Mouse (Mus musculus) kidney, embryonic 14.5 days (tissue): Measurements from ENCODE around the gene Pdlim7. TPM values are rescaled to one million over a fixed set of nuclear protein-coding genes. Genes with fewer than 3 reads are reported as not detected.

Experiments used
- ATAC-seq: fragments of 200-750 bp; cut with Nextera tagmentation; 2 replicates; pipeline ENCODE4 v1.8.0; 2017; ENCODE audit warnings: moderate number of reproducible peaks, mild to moderate bottlenecking, moderate TSS enrichment, moderate library complexity; ENCODE audit not compliant: low FRiP score, low TSS enrichment
- H3K27ac ChIP-seq: fragments of 300-500 bp; sonication (generic); 2 replicates; pipeline ENCODE4 v1.5.1; 2014; ENCODE audit warnings: low read depth, mild to moderate bottlenecking, low read length, moderate library complexity, mixed read lengths
- H3K27me3 ChIP-seq: fragments of 300-500 bp; sonication (generic); 2 replicates; pipeline ENCODE4 v1.6.1; 2014; ENCODE audit warnings: mild to moderate bottlenecking, low read length; ENCODE audit not compliant: control insufficient read depth, insufficient read depth
- H3K36me3 ChIP-seq: fragments of 300-500 bp; sonication (generic); 2 replicates; pipeline ENCODE4 v1.6.1; 2014; ENCODE audit warnings: low read length, mixed read lengths; ENCODE audit not compliant: control insufficient read depth, insufficient read depth
- H3K4me1 ChIP-seq: fragments of 300-500 bp; sonication (generic); 2 replicates; pipeline ENCODE4 v1.6.1; 2014; ENCODE audit warnings: low read length, mixed read lengths; ENCODE audit not compliant: control insufficient read depth, insufficient read depth
- H3K4me2 ChIP-seq: fragments of 300-500 bp; sonication (generic); replicated peaks from 2 replicates; pipeline ENCODE4 v1.6.1; 2014; ENCODE audit warnings: low read depth, mild to moderate bottlenecking, low read length
- H3K4me3 ChIP-seq: fragments of 300-500 bp; sonication (generic); 2 replicates; pipeline ENCODE4 v1.5.1; 2014; ENCODE audit warnings: mild to moderate bottlenecking, low read length
- H3K9ac ChIP-seq: fragments of 300-500 bp; sonication (generic); 2 replicates; pipeline ENCODE4 v1.6.1; 2014; ENCODE audit warnings: low read depth, mild to moderate bottlenecking, low read length, moderate library complexity
- H3K9me3 ChIP-seq: fragments of 300-500 bp; sonication (generic); 2 replicates; pipeline ENCODE4 v1.6.1; 2016; ENCODE audit warnings: low read length; ENCODE audit not compliant: control insufficient read depth
- WGBS: fragments of 180-500 bp; shearing (Covaris S2); extraction: QIAGEN DNeasy Blood & Tissue Kit; methylation state at CpG from one replicate; pipeline ENCODE4 v1.1.7; 2014; 5-methylcytosine and 5-hydroxymethylcytosine counted together
- polyA plus RNA-seq: library from polyadenylated mRNA; unstranded; fragments of >200 nt; fragmentation: Nextera tagmentation; extraction: Ambion mirVana; gene quantifications from 2 replicates; pipeline ENCODE4 v1.2.1, GENCODE M21; 2014

The Pdlim7 gene
- polyA plus RNA-seq, 1 experiment from 2014 or later, result 141 TPM

- H3K9me3 ChIP-seq, result no peaks in the 10 kb centered on the region
- H3K4me1 ChIP-seq, result peaks cover 26% of the 10 kb centered on the region
- no peak overlapping the region for H3K9ac ChIP-seq
- H3K36me3 ChIP-seq, result peaks cover 38% of the 10 kb centered on the region
- no peaks in the 10 kb centered on the region; the same call in 1 of the 2 replicates for H3K27me3 ChIP-seq
- H3K4me2 ChIP-seq, result peak overlapping the region; percentile 93
- no peak for ATAC-seq
- 39% methylated on average over 5 of the region's 5 CpGs for WGBS
- H3K27ac ChIP-seq, result peak overlapping the region; percentile 84; the same call in 1 of the 2 replicates
- H3K4me3 ChIP-seq, result peak overlapping the region; percentile 58; the same call in 1 of the 2 replicates
Observed at GRCm38 (mm10) chr13:55511492-55511861, 2.0 kb downstream of the Pdlim7 start.

GRCm38 (mm10) chr13:55510668-55511491 is 2.6 kb downstream of the Pdlim7 start:
- Histone ChIP-seq H3K4me2 (peak overlapping the region; percentile 93), H3K9me3 (no peaks in the 10 kb centered on the region), H3K36me3 (peaks cover 44% of the 10 kb centered on the region), H3K27ac (peak overlapping the region; percentile 84; the same call in 1 of the 2 replicates), H3K9ac (no peak overlapping the region; the same call in 1 of the 2 replicates), H3K4me3 (peak overlapping the region; percentile 58), H3K27me3 (no peaks in the 10 kb centered on the region; the same call in 1 of the 2 replicates), H3K4me1 (peaks cover 26% of the 10 kb centered on the region)
- ATAC-seq, result peak; percentile 68
- WGBS, result 15% methylated on average over 6 of the region's 6 CpGs

- no peaks in the 10 kb centered on the region; the same call in 1 of the 2 replicates for H3K27me3 ChIP-seq
Observed at GRCm38 (mm10) chr13:55510332-55510667, 3.2 kb downstream of the Pdlim7 start.

GRCm38 (mm10) chr13:55508531-55508930 is 4.9 kb downstream of the Pdlim7 start:
- no peaks in the 10 kb centered on the region for H3K9me3 ChIP-seq
- peaks cover 26% of the 10 kb centered on the region for H3K4me1 ChIP-seq
- WGBS, result 97% methylated on average over 10 of the region's 10 CpGs
- no peak overlapping the region for H3K27ac ChIP-seq
- no peaks in the 10 kb centered on the region for H3K27me3 ChIP-seq
- ATAC-seq, result no peak
- H3K9ac ChIP-seq, result no peak overlapping the region
- no peak overlapping the region for H3K4me3 ChIP-seq
- H3K36me3 ChIP-seq, result peaks cover 68% of the 10 kb centered on the region
- no peak overlapping the region for H3K4me2 ChIP-seq

More at GRCm38 (mm10) chr13:55510332-55510667, 3.2 kb downstream of the Pdlim7 start:
- ATAC-seq, result peak; percentile 2; the same call in 1 of the 2 replicates
- Histone ChIP-seq H3K36me3 (peaks cover 50% of the 10 kb centered on the region), H3K4me2 (no peak overlapping the region; the same call in 1 of the 2 replicates), H3K4me1 (peaks cover 26% of the 10 kb centered on the region), H3K9ac (no peak overlapping the region), H3K27ac (0 out of 2 replicates have a peak overlapping the region, but pooled peaks have one; percentile 51), H3K4me3 (no peak overlapping the region), H3K9me3 (no peaks in the 10 kb centered on the region)
- WGBS, result 31% methylated on average over 3 of the region's 3 CpGs

GRCm38 (mm10) chr13:55507877-55508276 is 5.6 kb downstream of the Pdlim7 start:
- no peak overlapping the region for H3K27ac ChIP-seq
- WGBS, result 60% methylated on average over 11 of the region's 11 CpGs

GRCm38 (mm10) chr13:55506697-55507096 is 6.8 kb downstream of the Pdlim7 start:
- WGBS, result 96% methylated on average over 10 of the region's 10 CpGs
- no peak overlapping the region for H3K9ac ChIP-seq

More at GRCm38 (mm10) chr13:55507877-55508276, 5.6 kb downstream of the Pdlim7 start:
- ATAC-seq, result no peak
- Histone ChIP-seq H3K4me3 (no peak overlapping the region), H3K4me2 (no peak overlapping the region), H3K27me3 (no peaks in the 10 kb centered on the region), H3K9ac (no peak overlapping the region), H3K4me1 (peaks cover 26% of the 10 kb centered on the region), H3K9me3 (no peaks in the 10 kb centered on the region), H3K36me3 (peaks cover 74% of the 10 kb centered on the region)

GRCm38 (mm10) chr13:55505810-55506209 is 7.7 kb downstream of the Pdlim7 start:
- no peak for ATAC-seq

More at GRCm38 (mm10) chr13:55506697-55507096, 6.8 kb downstream of the Pdlim7 start:
- H3K36me3 ChIP-seq, result peaks cover 84% of the 10 kb centered on the region
- no peaks in the 10 kb centered on the region for H3K9me3 ChIP-seq
- H3K4me1 ChIP-seq, result peaks cover 17% of the 10 kb centered on the region
- H3K27me3 ChIP-seq, result no peaks in the 10 kb centered on the region
- ATAC-seq, result no peak
- no peak overlapping the region for H3K4me3 ChIP-seq
- H3K27ac ChIP-seq, result no peak overlapping the region
- no peak overlapping the region for H3K4me2 ChIP-seq

GRCm38 (mm10) chr13:55504390-55504789 is 9.1 kb downstream of the Pdlim7 start:
- no peak for ATAC-seq
- no peak overlapping the region for H3K9ac ChIP-seq
- no peak overlapping the region for H3K27ac ChIP-seq
- H3K4me2 ChIP-seq, result no peak overlapping the region
- WGBS, result 91% methylated on average over 5 of the region's 5 CpGs
- H3K4me3 ChIP-seq, result no peak overlapping the region
- no peaks in the 10 kb centered on the region for H3K9me3 ChIP-seq
- peaks cover 89% of the 10 kb centered on the region for H3K36me3 ChIP-seq
- no peaks in the 10 kb centered on the region for H3K4me1 ChIP-seq
- no peaks in the 10 kb centered on the region for H3K27me3 ChIP-seq

More at GRCm38 (mm10) chr13:55505810-55506209, 7.7 kb downstream of the Pdlim7 start:
- Histone ChIP-seq H3K27me3 (no peaks in the 10 kb centered on the region), H3K27ac (no peak overlapping the region), H3K4me1 (peaks cover 9% of the 10 kb centered on the region), H3K9me3 (no peaks in the 10 kb centered on the region), H3K4me2 (no peak overlapping the region), H3K4me3 (no peak overlapping the region), H3K9ac (no peak overlapping the region), H3K36me3 (peaks cover 90% of the 10 kb centered on the region)
- WGBS, result 94% methylated on average over 9 of the region's 9 CpGs

GRCm38 (mm10) chr13:55502405-55502804 is 11.1 kb downstream of the Pdlim7 start:
- H3K9me3 ChIP-seq, result no peaks in the 10 kb centered on the region
- no peak overlapping the region for H3K9ac ChIP-seq
- no peak overlapping the region for H3K4me2 ChIP-seq
- H3K27me3 ChIP-seq, result no peaks in the 10 kb centered on the region
- H3K36me3 ChIP-seq, result peaks cover 84% of the 10 kb centered on the region
- H3K4me3 ChIP-seq, result no peak overlapping the region
- no peak overlapping the region for H3K27ac ChIP-seq
- WGBS, result 93% methylated on average over 8 of the region's 8 CpGs
- H3K4me1 ChIP-seq, result no peaks in the 10 kb centered on the region
- no peak for ATAC-seq
